Mouse (Mus musculus) brain, embryonic 14.5 days (tissue): Measurements from ENCODE around the gene Gm42669.

ENCODE experiments used
- CTCF ChIP-seq: fragments of 200-500 bp; IDR thresholded peaks from 2 replicates; pipeline ENCODE4 v1.5.1; 2012; ENCODE audit warnings: inconsistent platforms, mild to moderate bottlenecking, moderate library complexity, borderline replicate concordance; ENCODE audit not compliant: insufficient read depth, insufficient read length; ENCODE audit errors: extremely low read depth
- POLR2A ChIP-seq: fragments of 200-500 bp; IDR thresholded peaks from 2 replicates; pipeline ENCODE4 v1.6.1; 2012; ENCODE audit warnings: mild to moderate bottlenecking, inconsistent platforms, borderline replicate concordance; ENCODE audit not compliant: poor library complexity, insufficient read depth, insufficient read length, severe bottlenecking; ENCODE audit errors: extremely low read depth

DNA sequence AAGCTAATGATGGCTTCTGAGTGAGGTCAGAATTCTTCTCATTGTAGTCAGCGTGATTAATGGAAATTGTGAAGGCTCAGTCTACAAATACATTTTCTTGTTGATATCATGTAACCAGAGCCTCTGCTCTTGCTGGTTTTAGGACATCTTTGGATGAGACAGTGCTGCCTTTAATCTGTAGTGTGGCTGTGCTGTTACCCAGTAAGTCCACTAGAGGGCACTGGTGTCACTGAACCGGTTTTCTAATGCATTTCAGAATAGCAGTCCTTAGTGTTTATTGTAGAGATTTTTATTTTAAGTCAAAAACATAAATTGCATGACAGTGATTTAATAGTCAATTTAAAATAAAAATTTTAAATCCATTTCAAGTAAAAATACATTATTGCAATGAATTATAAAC lies 103.8 kb downstream of the Gm42669 start:
- TF ChIP-seq CTCF (peak; percentile 85; the same call in 1 of the 2 replicates), POLR2A (no peak)
